Mouse (Mus musculus) midbrain, embryonic 11.5 days (tissue): ENCODE results near the gene Clcn2. TPM values are rescaled to one million over a fixed set of nuclear protein-coding genes. Genes with fewer than 3 reads are reported as not detected.

Source experiments
- ATAC-seq: fragments of 200-750 bp; cut with Nextera tagmentation; 2 replicates; pipeline ENCODE4 v1.8.0; 2017; ENCODE audit warnings: moderate TSS enrichment, moderate library complexity; ENCODE audit not compliant: low FRiP score
- DNase-seq: peaks from one replicate; pipeline ENCODE4 v3.0.0; 2015; ENCODE audit warnings: low spot score; ENCODE audit errors: missing footprints
- H3K27ac ChIP-seq: fragments of 300-500 bp; sonication (generic); 2 replicates; pipeline ENCODE4 v1.5.1; 2014; ENCODE audit warnings: low read depth, low read length
- H3K27me3 ChIP-seq: fragments of 300-500 bp; sonication (generic); 2 replicates; pipeline ENCODE4 v1.6.1; 2014; ENCODE audit warnings: mild to moderate bottlenecking, low read length, moderate library complexity, mixed read lengths; ENCODE audit not compliant: control insufficient read depth, insufficient read depth
- H3K36me3 ChIP-seq: fragments of 300-500 bp; sonication (generic); 2 replicates; pipeline ENCODE4 v1.6.1; 2014; ENCODE audit warnings: mild to moderate bottlenecking, low read length, moderate library complexity, mixed read lengths; ENCODE audit not compliant: control insufficient read depth, insufficient read depth
- H3K4me1 ChIP-seq: fragments of 300-500 bp; sonication (generic); 2 replicates; pipeline ENCODE4 v1.6.1; 2014; ENCODE audit warnings: low read length; ENCODE audit not compliant: control insufficient read depth, insufficient read depth
- H3K4me2 ChIP-seq: fragments of 300-500 bp; sonication (generic); 2 replicates; pipeline ENCODE4 v1.6.1; 2014; ENCODE audit warnings: mild to moderate bottlenecking, moderate library complexity
- H3K4me3 ChIP-seq: fragments of 300-500 bp; sonication (generic); 2 replicates; pipeline ENCODE4 v1.5.1; 2014; ENCODE audit warnings: low read depth, low read length
- H3K9ac ChIP-seq: fragments of 300-500 bp; sonication (generic); 2 replicates; pipeline ENCODE4 v1.6.1; 2014; ENCODE audit warnings: low read length
- H3K9me3 ChIP-seq: fragments of 300-500 bp; sonication (generic); 2 replicates; pipeline ENCODE4 v1.6.1; 2016; ENCODE audit warnings: low read length; ENCODE audit not compliant: control insufficient read depth
- WGBS: fragments of 180-500 bp; shearing (Covaris S2); extraction: QIAGEN DNeasy Blood & Tissue Kit; methylation state at CpG from one replicate; pipeline ENCODE4 v1.1.7; 2014; 5-methylcytosine and 5-hydroxymethylcytosine counted together
- polyA plus RNA-seq: library from polyadenylated mRNA; unstranded; fragments of >200 nt; fragmentation: Nextera tagmentation; extraction: Ambion mirVana; gene quantifications from 2 replicates; pipeline ENCODE4 v1.2.1, GENCODE M21; 2014

The Clcn2 gene
- polyA plus RNA-seq, 1 experiment from 2014 or later: 16.0 TPM

DNA sequence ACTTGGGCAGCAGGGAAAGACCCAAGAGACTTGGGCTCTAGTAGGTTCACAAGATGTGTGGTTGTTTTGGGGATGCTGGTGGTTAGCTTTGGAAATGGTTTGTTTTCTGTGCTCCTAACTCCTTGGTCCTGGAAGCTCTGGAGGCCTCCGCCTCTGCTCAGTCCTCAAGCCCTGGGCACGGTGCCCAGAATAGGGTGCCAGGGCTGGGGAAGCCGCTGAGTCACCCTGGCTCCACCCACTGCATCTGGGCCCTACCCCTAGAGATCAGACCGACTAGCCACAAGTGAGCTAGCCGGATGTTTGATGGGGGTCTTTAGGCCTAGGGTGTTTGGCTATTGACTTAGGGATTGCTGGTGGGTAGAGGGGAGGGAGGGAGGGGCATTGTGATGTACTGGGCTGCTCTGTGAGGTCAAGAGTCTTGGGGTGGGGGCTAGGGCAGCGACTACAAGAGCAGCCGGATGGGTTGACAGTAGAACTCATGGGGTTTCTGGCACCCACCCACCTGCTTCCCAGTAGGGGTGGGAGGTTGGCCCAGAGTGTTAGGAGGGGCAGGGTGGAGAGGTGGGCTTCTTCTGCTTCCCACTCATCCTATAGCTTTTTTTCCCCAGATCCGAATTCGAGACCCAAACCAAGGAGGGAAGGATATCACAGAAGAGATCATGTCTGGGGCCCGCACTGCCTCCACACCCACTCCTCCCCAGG lies 39.4 kb downstream of the Clcn2 start:
- Histone ChIP-seq H3K4me3 (no peak overlapping the region), H3K9me3 (no peaks in the 10 kb centered on the region), H3K27ac (no peak overlapping the region), H3K27me3 (no peaks in the 10 kb centered on the region), H3K4me1 (peaks cover 15% of the 10 kb centered on the region), H3K36me3 (peaks cover 65% of the 10 kb centered on the region), H3K9ac (no peak overlapping the region), H3K4me2 (no peak overlapping the region)
- DNase-seq: peak; percentile 47
- WGBS: 84% methylated on average over 10 of the region's 10 CpGs
- ATAC-seq: no peak

GRCm38 (mm10) chr16:20677380-20677779 lies 40.2 kb downstream of the Clcn2 start:
- 92% methylated on average over 5 of the region's 5 CpGs for WGBS
- no peak overlapping the region for H3K27ac ChIP-seq
- H3K36me3 ChIP-seq: peaks cover 57% of the 10 kb centered on the region
- ATAC-seq (no peak), DNase-seq (peak; percentile 47)
- peaks cover 15% of the 10 kb centered on the region for H3K4me1 ChIP-seq
- H3K4me3 ChIP-seq: no peak overlapping the region
- H3K4me2 ChIP-seq: no peak overlapping the region
- no peaks in the 10 kb centered on the region for H3K27me3 ChIP-seq
- no peak overlapping the region for H3K9ac ChIP-seq
- H3K9me3 ChIP-seq: no peaks in the 10 kb centered on the region

GRCm38 (mm10) chr16:20676702-20677101 lies 40.8 kb downstream of the Clcn2 start:
- 90% methylated on average over 4 of the region's 4 CpGs for WGBS
- DNase-seq: peak; percentile 72
- no peak for ATAC-seq
- no peaks in the 10 kb centered on the region for H3K9me3 ChIP-seq
- H3K36me3 ChIP-seq: peaks cover 52% of the 10 kb centered on the region
- no peak overlapping the region for H3K9ac ChIP-seq
- H3K4me3 ChIP-seq: no peak overlapping the region
- H3K4me1 ChIP-seq: peaks cover 15% of the 10 kb centered on the region
- H3K27me3 ChIP-seq: no peaks in the 10 kb centered on the region
- H3K4me2 ChIP-seq: no peak overlapping the region
- H3K27ac ChIP-seq: no peak overlapping the region

DNA sequence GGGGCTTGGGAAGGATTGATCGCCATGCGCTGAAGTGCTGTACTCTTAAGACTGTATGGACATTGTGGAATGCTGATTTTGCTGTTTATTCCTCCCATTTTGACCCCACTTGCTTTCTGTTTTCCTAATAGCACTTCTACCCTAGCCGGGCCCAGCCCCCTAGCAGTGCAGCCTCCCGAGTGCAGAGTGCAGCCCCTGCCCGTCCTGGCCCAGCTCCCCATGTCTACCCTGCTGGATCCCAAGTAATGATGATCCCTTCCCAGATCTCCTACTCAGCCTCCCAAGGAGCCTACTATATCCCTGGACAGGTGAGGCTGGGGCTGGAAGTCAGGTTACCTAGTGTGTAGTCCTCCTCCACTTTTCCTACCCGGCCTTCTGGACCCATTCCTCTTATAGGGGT lies 42.3 kb downstream of the Clcn2 start:
- Histone ChIP-seq H3K9me3 (no peaks in the 10 kb centered on the region), H3K27ac (no peak overlapping the region), H3K4me2 (no peak overlapping the region), H3K9ac (peak overlapping the region; percentile 16; the same call in 1 of the 2 replicates), H3K4me1 (peaks cover 15% of the 10 kb centered on the region), H3K4me3 (no peak overlapping the region), H3K36me3 (peaks cover 42% of the 10 kb centered on the region), H3K27me3 (no peaks in the 10 kb centered on the region)
- DNase-seq (no peak), ATAC-seq (no peak)
- WGBS: 90% methylated on average over 6 of the region's 6 CpGs

- Histone ChIP-seq H3K4me1 (peaks cover 15% of the 10 kb centered on the region), H3K27me3 (no peaks in the 10 kb centered on the region), H3K27ac (no peak overlapping the region; the same call in 1 of the 2 replicates), H3K9me3 (no peaks in the 10 kb centered on the region), H3K4me2 (peak overlapping the region; percentile 96), H3K9ac (peak overlapping the region; percentile 95), H3K36me3 (peaks cover 29% of the 10 kb centered on the region), H3K4me3 (peak overlapping the region; percentile 99)
- WGBS: 20% methylated on average over 14 of the region's 14 CpGs
- DNase-seq (peak; percentile 85), ATAC-seq (no peak)
Measured at GRCm38 (mm10) chr16:20673706-20674303, 43.7 kb downstream of the Clcn2 start.

GRCm38 (mm10) chr16:20672965-20673705 lies 44.4 kb downstream of the Clcn2 start:
- peak overlapping the region; percentile 96 for H3K4me2 ChIP-seq
- H3K36me3 ChIP-seq: peaks cover 24% of the 10 kb centered on the region; the same call in 1 of the 2 replicates
- H3K4me3 ChIP-seq: peak overlapping the region; percentile 99
- H3K4me1 ChIP-seq: peaks cover 15% of the 10 kb centered on the region
- H3K9ac ChIP-seq: peak overlapping the region; percentile 95
- peak overlapping the region; percentile 88 for H3K27ac ChIP-seq
- no peaks in the 10 kb centered on the region for H3K9me3 ChIP-seq
- peak; percentile 91 for DNase-seq
- no peaks in the 10 kb centered on the region for H3K27me3 ChIP-seq
- peak; percentile 20; the same call in 1 of the 2 replicates for ATAC-seq
- WGBS: 0% methylated on average over 49 of the region's 78 CpGs

DNA sequence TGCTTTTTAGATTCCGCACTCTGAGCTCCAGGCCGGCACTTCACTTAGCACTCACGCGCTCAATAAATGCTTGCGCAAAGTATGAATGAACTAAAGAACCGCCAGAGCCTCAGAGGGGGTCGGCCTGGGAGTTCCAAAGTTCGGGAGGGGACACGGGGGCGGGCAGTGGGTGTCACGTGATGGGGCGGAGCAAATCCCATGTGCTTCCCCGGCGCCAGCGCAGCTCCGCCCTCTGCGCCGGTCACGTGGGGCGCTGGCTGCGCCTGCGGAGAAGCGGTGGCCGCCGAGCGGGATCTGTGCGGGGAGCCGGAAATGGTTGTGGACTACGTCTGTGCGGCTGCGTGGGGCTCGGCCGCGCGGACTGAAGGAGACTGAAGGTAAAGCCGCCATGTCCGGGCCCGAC lies 45.0 kb downstream of the Clcn2 start:
- peaks cover 18% of the 10 kb centered on the region; the same call in 1 of the 2 replicates for H3K36me3 ChIP-seq
- H3K27ac ChIP-seq: peak overlapping the region; percentile 88
- ATAC-seq (peak; percentile 97), DNase-seq (peak; percentile 99)
- H3K27me3 ChIP-seq: no peaks in the 10 kb centered on the region
- peaks cover 15% of the 10 kb centered on the region for H3K4me1 ChIP-seq
- H3K4me3 ChIP-seq: peak overlapping the region; percentile 99
- peak overlapping the region; percentile 95 for H3K9ac ChIP-seq
- peak overlapping the region; percentile 96 for H3K4me2 ChIP-seq
- no peaks in the 10 kb centered on the region for H3K9me3 ChIP-seq
- under 1% methylated on average over 28 of the region's 38 CpGs for WGBS

GRCm38 (mm10) chr16:20671886-20672285 lies 45.7 kb downstream of the Clcn2 start:
- Histone ChIP-seq H3K27ac (no peak overlapping the region), H3K36me3 (peaks cover 13% of the 10 kb centered on the region; the same call in 1 of the 2 replicates), H3K9ac (peak overlapping the region; percentile 42; the same call in 1 of the 2 replicates), H3K9me3 (no peaks in the 10 kb centered on the region), H3K27me3 (no peaks in the 10 kb centered on the region), H3K4me3 (peak overlapping the region; percentile 99), H3K4me1 (peaks cover 15% of the 10 kb centered on the region), H3K4me2 (peak overlapping the region; percentile 96)
- DNase-seq (no peak), ATAC-seq (no peak)
- WGBS: 26% methylated on average over 6 of the region's 6 CpGs
